Mouse (Mus musculus): Measurements from ENCODE around the gene Faf2. TPM values are rescaled to one million over a fixed set of nuclear protein-coding genes. Genes with fewer than 3 reads are reported as not detected.

The Faf2 gene
- polyA plus RNA-seq, 1 experiment from 2014 or later = 86.7 TPM

GRCm38 (mm10) chr13:54602639-54603111 lies 18.9 kb upstream of the Faf2 start:
- no peaks in the 10 kb centered on the region for H3K9me3 ChIP-seq (ENCODE audit: control insufficient read depth, low read length)
- H3K9ac ChIP-seq (ENCODE audit: low read depth, low read length) = no peak overlapping the region
- DNase-seq (ENCODE audit: low spot score) (no peak), ATAC-seq (ENCODE audit: low read depth) (no peak)
- H3K4me1 ChIP-seq (ENCODE audit: control insufficient read depth, insufficient read depth, low read length) = no peaks in the 10 kb centered on the region
- no peaks in the 10 kb centered on the region for H3K27me3 ChIP-seq (replicated peaks; ENCODE audit: control insufficient read depth, insufficient read depth, low read length)
- 55% methylated on average over 3 of the region's 3 CpGs for WGBS
- no peak overlapping the region for H3K4me3 ChIP-seq (ENCODE audit: low read depth, low read length)
- H3K36me3 ChIP-seq (ENCODE audit: control insufficient read depth, insufficient read depth, low read length) = peaks cover 22% of the 10 kb centered on the region; the same call in 1 of the 2 replicates
- no peak overlapping the region for H3K4me2 ChIP-seq (ENCODE audit: low read depth, low read length)
- no peak overlapping the region for H3K27ac ChIP-seq (replicated peaks; ENCODE audit: low read depth, low read length)

DNA sequence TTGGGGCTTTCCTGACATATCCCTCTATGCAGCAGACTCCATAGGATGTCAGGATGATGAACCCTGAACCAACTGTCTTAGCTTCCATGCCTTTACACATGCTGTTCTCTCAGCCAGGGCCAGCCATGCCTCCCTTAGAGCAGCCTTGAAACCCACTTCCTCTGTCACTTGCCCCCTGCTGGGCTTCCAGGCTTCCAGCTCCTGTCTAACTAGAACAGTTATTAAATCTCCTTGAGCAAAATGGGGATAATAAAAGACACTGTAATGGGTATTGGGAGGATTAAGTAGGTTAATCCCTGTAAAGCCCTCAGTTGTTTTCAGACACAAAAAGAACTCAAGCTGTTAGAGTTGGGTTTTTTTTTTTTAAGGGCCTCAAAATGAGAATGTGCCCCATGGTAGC lies 18.1 kb upstream of the Faf2 start:
- Histone ChIP-seq H3K27me3 (replicated peaks; ENCODE audit: control insufficient read depth, insufficient read depth, low read length) (no peaks in the 10 kb centered on the region), H3K36me3 (ENCODE audit: control insufficient read depth, insufficient read depth, low read length) (peaks cover 17% of the 10 kb centered on the region; the same call in 1 of the 2 replicates), H3K9me3 (ENCODE audit: control insufficient read depth, low read length) (no peaks in the 10 kb centered on the region), H3K4me2 (ENCODE audit: low read depth, low read length) (no peak overlapping the region), H3K27ac (replicated peaks; ENCODE audit: low read depth, low read length) (no peak overlapping the region), H3K4me1 (ENCODE audit: control insufficient read depth, insufficient read depth, low read length) (no peaks in the 10 kb centered on the region), H3K9ac (ENCODE audit: low read depth, low read length) (no peak overlapping the region), H3K4me3 (ENCODE audit: low read depth, low read length) (no peak overlapping the region)
- DNase-seq (ENCODE audit: low spot score) (no peak), ATAC-seq (ENCODE audit: low read depth) (no peak)

GRCm38 (mm10) chr13:54604221-54604620 lies 17.4 kb upstream of the Faf2 start:
- WGBS = 67% methylated on average over 4 of the region's 4 CpGs
- no peak overlapping the region for H3K9ac ChIP-seq (ENCODE audit: low read depth, low read length)

GRCm38 (mm10) chr13:54605426-54605825 lies 16.2 kb upstream of the Faf2 start:
- Histone ChIP-seq H3K4me2 (ENCODE audit: low read depth, low read length) (no peak overlapping the region), H3K4me3 (ENCODE audit: low read depth, low read length) (no peak overlapping the region), H3K9me3 (ENCODE audit: control insufficient read depth, low read length) (no peaks in the 10 kb centered on the region), H3K9ac (ENCODE audit: low read depth, low read length) (no peak overlapping the region), H3K27me3 (replicated peaks; ENCODE audit: control insufficient read depth, insufficient read depth, low read length) (no peaks in the 10 kb centered on the region), H3K27ac (replicated peaks; ENCODE audit: low read depth, low read length) (no peak overlapping the region), H3K4me1 (ENCODE audit: control insufficient read depth, insufficient read depth, low read length) (peaks cover under 1% of the 10 kb centered on the region), H3K36me3 (ENCODE audit: control insufficient read depth, insufficient read depth, low read length) (peaks cover 6% of the 10 kb centered on the region; the same call in 1 of the 2 replicates)
- DNase-seq (ENCODE audit: low spot score) (no peak), ATAC-seq (ENCODE audit: low read depth) (no peak)
- WGBS = 73% methylated on average over 5 of the region's 5 CpGs

More at GRCm38 (mm10) chr13:54604221-54604620, 17.4 kb upstream of the Faf2 start:
- Histone ChIP-seq H3K9me3 (ENCODE audit: control insufficient read depth, low read length) (no peaks in the 10 kb centered on the region), H3K27ac (replicated peaks; ENCODE audit: low read depth, low read length) (no peak overlapping the region), H3K36me3 (ENCODE audit: control insufficient read depth, insufficient read depth, low read length) (peaks cover 10% of the 10 kb centered on the region; the same call in 1 of the 2 replicates), H3K4me3 (ENCODE audit: low read depth, low read length) (no peak overlapping the region), H3K4me2 (ENCODE audit: low read depth, low read length) (no peak overlapping the region), H3K4me1 (ENCODE audit: control insufficient read depth, insufficient read depth, low read length) (no peaks in the 10 kb centered on the region; the same call in 1 of the 2 replicates), H3K27me3 (replicated peaks; ENCODE audit: control insufficient read depth, insufficient read depth, low read length) (no peaks in the 10 kb centered on the region)
- ATAC-seq (ENCODE audit: low read depth) = no peak
- DNase-seq (ENCODE audit: low spot score) = no peak

DNA sequence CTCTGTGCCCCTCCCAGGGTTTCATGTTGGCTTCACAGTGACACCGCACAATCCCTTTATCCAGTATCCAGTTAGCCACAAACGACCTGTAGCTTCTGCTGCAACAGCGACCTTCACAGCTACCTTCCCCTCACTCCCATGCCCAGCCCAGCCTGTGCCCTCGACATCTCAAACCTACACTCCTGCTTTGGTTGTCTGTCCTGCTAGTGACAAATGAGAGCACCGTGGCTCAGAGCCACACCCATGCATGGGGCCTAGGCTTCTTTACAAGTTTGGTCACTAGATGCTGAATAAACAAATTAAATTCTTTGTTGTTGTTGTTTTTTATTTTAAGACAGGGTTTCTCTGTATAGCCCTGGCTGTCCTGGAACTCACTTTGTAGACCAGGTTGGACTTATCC lies 14.4 kb upstream of the Faf2 start:
- WGBS = 73% methylated on average over 5 of the region's 5 CpGs
- H3K36me3 ChIP-seq (ENCODE audit: control insufficient read depth, insufficient read depth, low read length) = peaks cover 6% of the 10 kb centered on the region; the same call in 1 of the 2 replicates
- no peak for DNase-seq (ENCODE audit: low spot score)
- H3K9me3 ChIP-seq (ENCODE audit: control insufficient read depth, low read length) = no peaks in the 10 kb centered on the region
- H3K4me3 ChIP-seq (ENCODE audit: low read depth, low read length) = no peak overlapping the region
- no peak overlapping the region for H3K27ac ChIP-seq (replicated peaks; ENCODE audit: low read depth, low read length)
- no peak overlapping the region for H3K9ac ChIP-seq (ENCODE audit: low read depth, low read length)
- ATAC-seq (ENCODE audit: low read depth) = no peak
- no peaks in the 10 kb centered on the region for H3K27me3 ChIP-seq (replicated peaks; ENCODE audit: control insufficient read depth, insufficient read depth, low read length)
- H3K4me2 ChIP-seq (ENCODE audit: low read depth, low read length) = no peak overlapping the region
- H3K4me1 ChIP-seq (ENCODE audit: control insufficient read depth, insufficient read depth, low read length) = peaks cover 4% of the 10 kb centered on the region

DNA sequence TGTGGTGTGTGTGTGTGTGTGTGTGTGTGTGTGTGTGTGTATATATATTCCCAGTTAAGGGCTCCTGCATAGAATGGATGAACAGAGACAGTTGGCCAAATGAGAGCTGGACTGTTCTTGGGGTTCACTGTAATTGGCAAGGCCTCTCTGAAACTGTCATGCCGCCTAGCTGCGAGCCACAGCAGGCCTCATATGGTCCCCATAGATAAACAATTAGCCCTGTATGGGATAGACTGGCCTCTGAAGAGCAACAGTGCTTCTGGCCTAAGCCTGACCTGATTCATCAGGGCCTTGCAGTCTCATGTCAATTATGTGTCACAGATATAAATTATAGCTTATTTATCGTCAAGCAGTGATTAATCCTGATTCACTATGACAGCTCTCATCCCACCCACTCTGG lies 13.6 kb upstream of the Faf2 start:
- 71% methylated on average over 3 of the region's 3 CpGs for WGBS
- Histone ChIP-seq H3K4me2 (ENCODE audit: low read depth, low read length) (no peak overlapping the region), H3K27me3 (replicated peaks; ENCODE audit: control insufficient read depth, insufficient read depth, low read length) (no peaks in the 10 kb centered on the region), H3K27ac (replicated peaks; ENCODE audit: low read depth, low read length) (no peak overlapping the region), H3K9me3 (ENCODE audit: control insufficient read depth, low read length) (no peaks in the 10 kb centered on the region), H3K4me1 (ENCODE audit: control insufficient read depth, insufficient read depth, low read length) (peaks cover 4% of the 10 kb centered on the region), H3K36me3 (ENCODE audit: control insufficient read depth, insufficient read depth, low read length) (peaks cover 6% of the 10 kb centered on the region; the same call in 1 of the 2 replicates), H3K9ac (ENCODE audit: low read depth, low read length) (no peak overlapping the region), H3K4me3 (ENCODE audit: low read depth, low read length) (no peak overlapping the region)
- no peak for ATAC-seq (ENCODE audit: low read depth)
- no peak for DNase-seq (ENCODE audit: low spot score)

GRCm38 (mm10) chr13:54608666-54609065 lies 12.9 kb upstream of the Faf2 start:
- DNase-seq (ENCODE audit: low spot score) = no peak
- Histone ChIP-seq H3K27me3 (replicated peaks; ENCODE audit: control insufficient read depth, insufficient read depth, low read length) (no peaks in the 10 kb centered on the region), H3K9me3 (ENCODE audit: control insufficient read depth, low read length) (no peaks in the 10 kb centered on the region), H3K9ac (ENCODE audit: low read depth, low read length) (peak overlapping the region; percentile 34; the same call in 1 of the 2 replicates), H3K36me3 (ENCODE audit: control insufficient read depth, insufficient read depth, low read length) (peaks cover 6% of the 10 kb centered on the region; the same call in 1 of the 2 replicates), H3K4me3 (ENCODE audit: low read depth, low read length) (no peak overlapping the region), H3K4me2 (ENCODE audit: low read depth, low read length) (0 out of 2 replicates have a peak overlapping the region, but pooled peaks have one; percentile 12), H3K4me1 (ENCODE audit: control insufficient read depth, insufficient read depth, low read length) (peaks cover 4% of the 10 kb centered on the region), H3K27ac (replicated peaks; ENCODE audit: low read depth, low read length) (no peak overlapping the region)
- WGBS = 24% methylated on average over 8 of the region's 8 CpGs
- ATAC-seq (ENCODE audit: low read depth) = no peak

DNA sequence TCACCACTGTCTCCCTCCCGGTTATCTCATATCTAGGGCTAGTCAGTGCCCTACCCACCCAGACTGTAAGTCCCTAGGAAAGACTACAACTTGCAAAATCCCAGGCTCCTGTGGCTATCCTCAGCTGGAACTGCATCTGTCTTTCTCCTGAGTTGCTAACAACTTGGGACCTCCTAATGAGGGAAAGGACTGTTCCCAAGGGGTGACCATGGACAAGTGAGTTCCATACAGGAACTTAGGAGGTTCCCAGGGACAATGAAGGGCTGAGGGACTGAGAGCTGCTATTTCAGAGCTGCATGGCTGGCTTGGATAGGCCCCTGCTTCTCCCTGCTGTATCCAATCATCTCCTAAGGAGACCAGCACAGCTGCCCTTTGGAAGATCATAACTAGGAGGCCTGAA lies 12.3 kb upstream of the Faf2 start:
- no peaks in the 10 kb centered on the region for H3K27me3 ChIP-seq (replicated peaks; ENCODE audit: control insufficient read depth, insufficient read depth, low read length)
- peaks cover 6% of the 10 kb centered on the region; the same call in 1 of the 2 replicates for H3K36me3 ChIP-seq (ENCODE audit: control insufficient read depth, insufficient read depth, low read length)
- H3K4me3 ChIP-seq (ENCODE audit: low read depth, low read length) = no peak overlapping the region
- no peak overlapping the region for H3K4me2 ChIP-seq (ENCODE audit: low read depth, low read length)
- ATAC-seq (ENCODE audit: low read depth) = no peak
- DNase-seq (ENCODE audit: low spot score) = no peak
- no peaks in the 10 kb centered on the region for H3K9me3 ChIP-seq (ENCODE audit: control insufficient read depth, low read length)
- H3K27ac ChIP-seq (replicated peaks; ENCODE audit: low read depth, low read length) = no peak overlapping the region
- peaks cover 4% of the 10 kb centered on the region for H3K4me1 ChIP-seq (ENCODE audit: control insufficient read depth, insufficient read depth, low read length)
- WGBS = 22% methylated on average over 1 of the region's 1 CpGs
- H3K9ac ChIP-seq (ENCODE audit: low read depth, low read length) = 0 out of 2 replicates have a peak overlapping the region, but pooled peaks have one; percentile 34

- DNase-seq (ENCODE audit: low spot score) (no peak), ATAC-seq (ENCODE audit: low read depth) (no peak)
- peak overlapping the region; percentile 87 for H3K9ac ChIP-seq (ENCODE audit: low read depth, low read length)
- no peak overlapping the region; the same call in 1 of the 2 replicates for H3K27ac ChIP-seq (replicated peaks; ENCODE audit: low read depth, low read length)
- H3K9me3 ChIP-seq (ENCODE audit: control insufficient read depth, low read length) = no peaks in the 10 kb centered on the region
- H3K27me3 ChIP-seq (replicated peaks; ENCODE audit: control insufficient read depth, insufficient read depth, low read length) = no peaks in the 10 kb centered on the region
- peak overlapping the region; percentile 69 for H3K4me3 ChIP-seq (ENCODE audit: low read depth, low read length)
- H3K36me3 ChIP-seq (ENCODE audit: control insufficient read depth, insufficient read depth, low read length) = peaks cover 3% of the 10 kb centered on the region; the same call in 1 of the 2 replicates
- peaks cover 4% of the 10 kb centered on the region for H3K4me1 ChIP-seq (ENCODE audit: control insufficient read depth, insufficient read depth, low read length)
- H3K4me2 ChIP-seq (ENCODE audit: low read depth, low read length) = peak overlapping the region; percentile 95
- 10% methylated on average over 13 of the region's 13 CpGs for WGBS
Observed at GRCm38 (mm10) chr13:54610613-54610971, 11.0 kb upstream of the Faf2 start.

Measured in embryonic facial prominence, embryonic 14.5 days (tissue).